Mouse (Mus musculus): ENCODE results near the gene Wdr47. TPM values are rescaled to one million over a fixed set of nuclear protein-coding genes. Genes with fewer than 3 reads are reported as not detected.
A peak's percentile ranks its signal among the peaks of the same experiment; 100 is the strongest.
"Not testable (repeated sequence)": the region's sequence is repeated elsewhere in the genome, so short reads cannot be mapped to it uniquely, and the experiment has no call there.

Wdr47 gene
- polyA plus RNA-seq, 1 experiment from 2014 or later: 123 TPM

GRCm38 (mm10) chr3:108591530-108592522, 747 bp downstream of the Wdr47 start:
- H3K27ac ChIP-seq (replicated peaks; ENCODE audit: low read depth, low read length): peak overlapping the region; percentile 88
- H3K4me2 ChIP-seq (ENCODE audit: low read length): peak overlapping the region; percentile 72
- DNase-seq (peak; percentile 62), ATAC-seq (ENCODE audit: low FRiP score, low TSS enrichment) (peak; percentile 83)
- peak overlapping the region; percentile 70 for H3K9ac ChIP-seq (replicated peaks; ENCODE audit: low read length)
- H3K4me3 ChIP-seq (replicated peaks; ENCODE audit: low read depth, low read length): peak overlapping the region; percentile 93
- H3K9me3 ChIP-seq (ENCODE audit: control insufficient read depth, low read length): no peaks in the 10 kb centered on the region
- peaks cover 10% of the 10 kb centered on the region for H3K4me1 ChIP-seq (ENCODE audit: control insufficient read depth, insufficient read depth, low read length)
- H3K36me3 ChIP-seq (ENCODE audit: control insufficient read depth, insufficient read depth, low read length): no peaks in the 10 kb centered on the region
- WGBS: under 1% methylated on average over 60 of the region's 61 CpGs
- no peaks in the 10 kb centered on the region for H3K27me3 ChIP-seq (ENCODE audit: control insufficient read depth, insufficient read depth, low read length)

- ATAC-seq (ENCODE audit: low FRiP score, low TSS enrichment): no peak
Observed at GRCm38 (mm10) chr3:108608906-108609305, 17.8 kb downstream of the Wdr47 start.

DNA sequence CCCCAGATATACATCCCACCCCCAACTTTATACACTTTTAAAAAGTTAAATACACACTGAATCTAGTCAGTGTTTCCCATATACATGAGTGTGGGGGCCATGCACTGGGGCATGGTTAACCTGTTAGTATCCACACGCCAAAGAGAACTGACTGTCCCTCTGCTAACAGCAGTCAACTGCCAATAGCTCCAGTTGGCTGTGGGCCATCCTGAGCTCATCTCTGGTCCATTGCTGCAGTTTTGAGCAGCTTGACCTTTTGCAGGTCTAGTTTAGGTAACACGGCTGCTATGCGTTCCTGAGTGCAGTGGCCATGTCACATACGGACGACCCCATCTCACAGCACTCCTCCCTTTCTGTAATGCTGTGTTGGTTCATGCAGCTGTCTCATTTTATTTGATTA, 43.7 kb downstream of the Wdr47 start:
- H3K27ac ChIP-seq (replicated peaks; ENCODE audit: low read depth, low read length): no peak overlapping the region
- no peak overlapping the region for H3K9ac ChIP-seq (replicated peaks; ENCODE audit: low read length)
- H3K9me3 ChIP-seq (ENCODE audit: control insufficient read depth, low read length): no peaks in the 10 kb centered on the region
- no peak for DNase-seq
- no peak overlapping the region for H3K4me3 ChIP-seq (replicated peaks; ENCODE audit: low read depth, low read length)
- H3K4me2 ChIP-seq (ENCODE audit: low read length): no peak overlapping the region
- H3K4me1 ChIP-seq (ENCODE audit: control insufficient read depth, insufficient read depth, low read length): no peaks in the 10 kb centered on the region
- no peak for ATAC-seq (ENCODE audit: low FRiP score, low TSS enrichment)
- 85% methylated on average over 5 of the region's 5 CpGs for WGBS
- peaks cover 70% of the 10 kb centered on the region for H3K36me3 ChIP-seq (ENCODE audit: control insufficient read depth, insufficient read depth, low read length)
- no peaks in the 10 kb centered on the region for H3K27me3 ChIP-seq (ENCODE audit: control insufficient read depth, insufficient read depth, low read length)

More at GRCm38 (mm10) chr3:108608906-108609305, 17.8 kb downstream of the Wdr47 start:
- no peak for DNase-seq
- Histone ChIP-seq H3K27me3 (ENCODE audit: control insufficient read depth, insufficient read depth, low read length) (no peaks in the 10 kb centered on the region), H3K27ac (replicated peaks; ENCODE audit: low read depth, low read length) (no peak overlapping the region), H3K9me3 (ENCODE audit: control insufficient read depth, low read length) (no peaks in the 10 kb centered on the region), H3K4me1 (ENCODE audit: control insufficient read depth, insufficient read depth, low read length) (no peaks in the 10 kb centered on the region), H3K36me3 (ENCODE audit: control insufficient read depth, insufficient read depth, low read length) (peaks cover 27% of the 10 kb centered on the region), H3K4me2 (ENCODE audit: low read length) (no peak overlapping the region), H3K9ac (replicated peaks; ENCODE audit: low read length) (no peak overlapping the region), H3K4me3 (replicated peaks; ENCODE audit: low read depth, low read length) (no peak overlapping the region)
- 60% methylated on average over 3 of the region's 3 CpGs for WGBS

DNA sequence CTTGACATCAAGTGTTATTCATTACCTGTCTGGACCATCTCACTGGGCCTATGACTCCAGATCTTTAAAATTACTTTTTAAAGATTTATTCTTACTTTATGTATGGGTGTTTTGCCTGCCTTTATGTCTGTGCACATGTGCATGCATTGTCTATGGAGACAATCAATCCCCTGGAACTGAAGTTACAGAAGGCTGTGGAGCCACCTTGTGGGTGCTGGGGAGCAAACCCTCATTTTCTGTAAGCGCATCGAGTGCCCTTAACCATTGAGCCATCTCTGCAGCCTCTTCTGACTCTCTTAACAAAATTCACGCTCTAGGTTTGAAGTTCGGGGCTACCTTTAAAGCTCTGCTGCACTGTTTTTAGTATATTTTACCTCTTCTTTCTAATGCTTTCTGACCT, 48.3 kb downstream of the Wdr47 start:
- Histone ChIP-seq H3K9ac (replicated peaks; ENCODE audit: low read length) (no peak overlapping the region), H3K9me3 (ENCODE audit: control insufficient read depth, low read length) (no peaks in the 10 kb centered on the region), H3K27ac (replicated peaks; ENCODE audit: low read depth, low read length) (no peak overlapping the region), H3K36me3 (ENCODE audit: control insufficient read depth, insufficient read depth, low read length) (peaks cover 78% of the 10 kb centered on the region), H3K4me3 (replicated peaks; ENCODE audit: low read depth, low read length) (no peak overlapping the region), H3K27me3 (ENCODE audit: control insufficient read depth, insufficient read depth, low read length) (no peaks in the 10 kb centered on the region), H3K4me2 (ENCODE audit: low read length) (no peak overlapping the region), H3K4me1 (ENCODE audit: control insufficient read depth, insufficient read depth, low read length) (no peaks in the 10 kb centered on the region)
- 66% methylated on average over 4 of the region's 4 CpGs for WGBS
- DNase-seq (peak; percentile 26), ATAC-seq (ENCODE audit: low FRiP score, low TSS enrichment) (no peak)

DNA sequence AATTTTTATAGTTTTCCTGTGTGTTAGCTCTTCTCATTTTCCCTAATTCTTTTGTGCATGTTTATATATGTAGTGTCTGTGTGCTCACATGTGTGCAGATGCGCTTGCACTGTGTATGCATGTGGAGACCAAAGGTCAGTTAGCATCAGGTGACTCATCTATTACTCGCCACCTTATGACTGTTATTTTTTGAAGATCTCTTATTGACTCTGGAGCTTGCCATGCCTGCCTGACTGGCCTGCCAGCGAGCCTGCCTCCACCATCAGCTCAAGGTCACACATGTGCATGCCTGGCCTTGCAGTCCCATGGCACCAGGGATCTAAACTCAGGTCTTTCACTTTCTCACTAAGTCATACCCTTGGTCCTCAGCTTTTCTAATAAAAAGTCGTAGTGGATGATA, 49.9 kb downstream of the Wdr47 start:
- no peak overlapping the region for H3K27ac ChIP-seq (replicated peaks; ENCODE audit: low read depth, low read length)
- H3K4me1 ChIP-seq (ENCODE audit: control insufficient read depth, insufficient read depth, low read length): no peaks in the 10 kb centered on the region
- no peak for ATAC-seq (ENCODE audit: low FRiP score, low TSS enrichment)
- H3K9ac ChIP-seq (replicated peaks; ENCODE audit: low read length): no peak overlapping the region
- no peak for DNase-seq
- H3K4me2 ChIP-seq (ENCODE audit: low read length): no peak overlapping the region
- WGBS: 92% methylated on average over 4 of the region's 4 CpGs
- H3K36me3 ChIP-seq (ENCODE audit: control insufficient read depth, insufficient read depth, low read length): peaks cover 78% of the 10 kb centered on the region
- H3K27me3 ChIP-seq (ENCODE audit: control insufficient read depth, insufficient read depth, low read length): no peaks in the 10 kb centered on the region
- no peaks in the 10 kb centered on the region for H3K9me3 ChIP-seq (ENCODE audit: control insufficient read depth, low read length)
- no peak overlapping the region for H3K4me3 ChIP-seq (replicated peaks; ENCODE audit: low read depth, low read length)

DNA sequence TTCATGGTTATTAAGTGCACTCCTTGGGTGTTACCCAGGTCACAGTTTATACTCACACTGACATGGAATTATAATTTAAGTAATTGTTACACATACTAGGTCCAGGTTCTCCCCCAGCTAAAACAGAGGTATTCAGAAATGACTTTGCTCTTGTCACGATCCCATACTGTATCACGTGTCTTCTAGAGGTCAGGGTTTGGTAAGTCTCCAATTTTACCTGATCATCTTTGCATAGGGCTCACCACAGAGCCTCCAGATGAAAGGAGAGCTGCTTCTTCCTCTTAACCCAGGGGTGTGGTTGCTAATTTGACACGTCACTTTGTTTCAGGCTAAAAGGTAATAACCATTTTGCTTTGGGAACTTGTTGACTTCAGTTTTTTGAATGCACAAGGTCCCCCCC, 53.8 kb downstream of the Wdr47 start:
- H3K27ac ChIP-seq (replicated peaks; ENCODE audit: low read depth, low read length): no peak overlapping the region
- no peak overlapping the region for H3K4me3 ChIP-seq (replicated peaks; ENCODE audit: low read depth, low read length)
- H3K4me1 ChIP-seq (ENCODE audit: control insufficient read depth, insufficient read depth, low read length): no peaks in the 10 kb centered on the region
- 97% methylated on average over 3 of the region's 3 CpGs for WGBS
- H3K9me3 ChIP-seq (ENCODE audit: control insufficient read depth, low read length): no peaks in the 10 kb centered on the region
- no peaks in the 10 kb centered on the region for H3K27me3 ChIP-seq (ENCODE audit: control insufficient read depth, insufficient read depth, low read length)
- peaks cover 49% of the 10 kb centered on the region for H3K36me3 ChIP-seq (ENCODE audit: control insufficient read depth, insufficient read depth, low read length)
- H3K4me2 ChIP-seq (ENCODE audit: low read length): no peak overlapping the region
- ATAC-seq (ENCODE audit: low FRiP score, low TSS enrichment) (no peak), DNase-seq (no peak)
- no peak overlapping the region for H3K9ac ChIP-seq (replicated peaks; ENCODE audit: low read length)

DNA sequence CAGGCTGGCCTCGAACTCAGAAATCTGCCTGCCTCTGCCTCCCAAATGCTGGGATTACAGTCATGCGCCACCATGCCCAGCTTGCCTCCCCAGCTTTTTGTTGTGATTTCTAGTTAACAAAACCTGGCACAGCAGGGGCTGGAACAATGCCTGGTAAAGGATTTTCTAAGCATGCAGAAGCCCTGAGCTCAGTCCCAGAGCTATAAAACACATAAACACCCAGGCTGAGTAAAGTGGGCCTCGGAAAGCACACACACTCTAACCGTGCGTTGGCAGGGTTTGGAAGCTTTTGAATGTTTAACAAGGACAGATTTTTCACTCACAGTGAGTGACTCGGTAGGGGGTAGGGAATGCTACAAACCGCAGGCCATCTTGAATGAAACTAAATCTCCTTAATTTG, 55.0 kb downstream of the Wdr47 start:
- no peak overlapping the region for H3K4me2 ChIP-seq (ENCODE audit: low read length)
- no peak overlapping the region for H3K27ac ChIP-seq (replicated peaks; ENCODE audit: low read depth, low read length)
- ATAC-seq (ENCODE audit: low FRiP score, low TSS enrichment) (no peak), DNase-seq (peak; percentile 11)
- no peak overlapping the region for H3K4me3 ChIP-seq (replicated peaks; ENCODE audit: low read depth, low read length)
- H3K27me3 ChIP-seq (ENCODE audit: control insufficient read depth, insufficient read depth, low read length): no peaks in the 10 kb centered on the region
- WGBS: 48% methylated on average over 7 of the region's 7 CpGs
- H3K4me1 ChIP-seq (ENCODE audit: control insufficient read depth, insufficient read depth, low read length): no peaks in the 10 kb centered on the region
- H3K9me3 ChIP-seq (ENCODE audit: control insufficient read depth, low read length): no peaks in the 10 kb centered on the region
- H3K36me3 ChIP-seq (ENCODE audit: control insufficient read depth, insufficient read depth, low read length): peaks cover 43% of the 10 kb centered on the region
- H3K9ac ChIP-seq (replicated peaks; ENCODE audit: low read length): no peak overlapping the region

GRCm38 (mm10) chr3:108647681-108648080, 56.6 kb downstream of the Wdr47 start:
- not testable (repeated sequence) for H3K4me3 ChIP-seq (replicated peaks; ENCODE audit: low read depth, low read length); H3K27ac ChIP-seq (replicated peaks; ENCODE audit: low read depth, low read length); H3K9me3 ChIP-seq (ENCODE audit: control insufficient read depth, low read length); DNase-seq; H3K4me1 ChIP-seq (ENCODE audit: control insufficient read depth, insufficient read depth, low read length); H3K9ac ChIP-seq (replicated peaks; ENCODE audit: low read length); H3K27me3 ChIP-seq (ENCODE audit: control insufficient read depth, insufficient read depth, low read length); H3K4me2 ChIP-seq (ENCODE audit: low read length); ATAC-seq (ENCODE audit: low FRiP score, low TSS enrichment)
- 38% methylated on average over 5 of the region's 5 CpGs for WGBS
- H3K36me3 ChIP-seq (ENCODE audit: control insufficient read depth, insufficient read depth, low read length): peaks cover 32% of the 10 kb centered on the region

All from midbrain, embryonic 14.5 days (tissue).